Comparison of ENCODE assay signal across 17 mouse cellular contexts in the genomic region with DNA sequence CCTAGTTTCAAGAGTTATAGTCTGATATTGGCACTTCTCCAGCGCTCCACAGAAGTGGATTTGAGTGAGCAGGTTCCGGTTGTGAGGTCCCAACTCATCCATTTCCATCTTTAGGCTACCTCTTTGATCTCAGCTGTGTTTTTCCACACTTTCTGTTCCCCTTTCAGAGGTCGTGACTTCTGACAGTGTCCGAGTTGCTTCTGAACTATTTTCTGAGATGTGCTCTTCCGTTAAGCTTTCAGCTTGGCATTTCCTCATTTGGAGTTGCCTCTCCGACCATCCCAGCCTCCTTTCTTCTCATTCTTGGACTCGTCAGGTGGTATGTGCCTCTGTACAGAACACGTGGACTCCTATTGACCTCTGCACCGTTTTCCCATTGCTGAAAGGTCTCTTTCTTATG.
DNase-seq lines count a peak whose midpoint lies in the region; ATAC-seq and TF ChIP-seq lines count a peak whose summit lies in the region.
"Had no signal": no experiment of that assay in that cellular context is flagged by ENCODE, and none has a peak within 500 bp of the region (broad histone marks: within the 10 kb centered on the region; RNA-seq: fewer than 3 reads in every experiment).

No protein-coding gene starts in this region.

- peaks cover 77% of the 10 kb centered on the region for H3K4me1 ChIP-seq in bone marrow macrophage, adult 2 months (ENCODE audit: control insufficient read depth, insufficient read depth, low read length)
- no peaks in the 10 kb centered on the region; the same call in 1 of the 2 replicates for H3K4me1 ChIP-seq in kidney, postnatal 0 days (replicated peaks; ENCODE audit: insufficient read depth, low read length)
- no peaks in the 10 kb centered on the region for H3K4me1 ChIP-seq in forebrain, embryonic 14.5 days (ENCODE audit: control insufficient read depth, insufficient read depth, low read length)

- no peak overlapping the region for H3K9ac ChIP-seq in kidney, postnatal 0 days (ENCODE audit: low read depth, low read length)
- no peak overlapping the region for H3K9ac ChIP-seq in forebrain, embryonic 14.5 days (ENCODE audit: low read length)
- H3K9ac ChIP-seq: limb, embryonic 12.5 days had no signal

- H3K9me3 ChIP-seq in kidney, postnatal 0 days (replicated peaks; ENCODE audit: low read length) = no peaks in the 10 kb centered on the region
- H3K9me3 ChIP-seq in forebrain, embryonic 14.5 days (replicated peaks; ENCODE audit: control insufficient read depth, low read length) = no peaks in the 10 kb centered on the region
- H3K9me3 ChIP-seq: limb, embryonic 12.5 days; midbrain, embryonic 10.5 days had no signal

- no peaks in the 10 kb centered on the region for H3K36me3 ChIP-seq in kidney, postnatal 0 days (ENCODE audit: insufficient read depth, low read length)
- no peaks in the 10 kb centered on the region for H3K36me3 ChIP-seq in forebrain, embryonic 14.5 days (ENCODE audit: control insufficient read depth, insufficient read depth, low read length)
- H3K36me3 ChIP-seq: limb, embryonic 12.5 days; midbrain, embryonic 10.5 days had no signal

- no peak for TF ChIP-seq POLR2A in bone marrow macrophage, adult 2 months (IDR thresholded peaks at IDR 0.05; ENCODE audit: borderline replicate concordance, low read depth, low read length)

- no peak for TF ChIP-seq CTCF in layer of hippocampus, adult 2 months (conservative IDR thresholded peaks at IDR 0.05)
- TF ChIP-seq CTCF in bone marrow macrophage, adult 2 months (IDR thresholded peaks at IDR 0.05; ENCODE audit: low read depth, low read length) = no peak
- no peak for TF ChIP-seq CTCF in kidney, postnatal 0 days (IDR thresholded peaks at IDR 0.05; ENCODE audit: low read depth)

- WGBS in kidney, postnatal 0 days = 50% methylated on average over 9 of the region's 9 CpGs
- 84% methylated on average over 9 of the region's 9 CpGs for WGBS in forebrain, embryonic 14.5 days

- DNase-seq in layer of hippocampus, adult 9-11 months = peak; percentile 23
- DNase-seq in layer of hippocampus, adult 2 months (ENCODE audit: low spot score in 2 of 2) = no peak
- DNase-seq in kidney, postnatal 0 days (ENCODE audit: low spot score) = no peak
- DNase-seq in forebrain, embryonic 14.5 days (ENCODE audit: low spot score) = no peak
- no peak for DNase-seq in layer of hippocampus, adult 11-12 months (ENCODE audit: low spot score)
- DNase-seq: adrenal gland, adult 8-10 months; cerebellum, adult 8-10 months; spleen, adult 18-20 months; thymus, postnatal 14 days had no signal

- H3K4me3 ChIP-seq in layer of hippocampus, adult 2 months = no peak overlapping the region
- peak overlapping the region; percentile 16 for H3K4me3 ChIP-seq in bone marrow macrophage, adult 2 months (ENCODE audit: insufficient read depth, low read length)
- no peak overlapping the region for H3K4me3 ChIP-seq in kidney, postnatal 0 days (replicated peaks; ENCODE audit: low read depth, low read length)
- H3K4me3 ChIP-seq in forebrain, embryonic 14.5 days (ENCODE audit: low read depth, low read length) = no peak overlapping the region
- H3K4me3 ChIP-seq: limb, embryonic 12.5 days; midbrain, embryonic 10.5 days; myocyte had no signal

- H3K27me3 ChIP-seq in kidney, postnatal 0 days (ENCODE audit: insufficient read depth, low read length) = no peaks in the 10 kb centered on the region
- H3K27me3 ChIP-seq in forebrain, embryonic 14.5 days (replicated peaks; ENCODE audit: control insufficient read depth, insufficient read depth, low read length) = no peaks in the 10 kb centered on the region
- H3K27me3 ChIP-seq: limb, embryonic 12.5 days had no signal

- ATAC-seq in kidney, postnatal 0 days (replicated peaks; ENCODE audit: low FRiP score, low read depth) = no peak
- peak; percentile 65 for ATAC-seq in monocyte, adult 5-6 weeks (replicated peaks; ENCODE audit: insufficient number of reproducible peaks, low FRiP score, low TSS enrichment, poor library complexity, severe bottlenecking)
- ATAC-seq in forebrain, embryonic 14.5 days = no peak
- ATAC-seq: hindbrain, postnatal 0 days had no signal

- H3K27ac ChIP-seq in layer of hippocampus, adult 2 months = no peak overlapping the region
- peak overlapping the region; percentile 95 for H3K27ac ChIP-seq in bone marrow macrophage, adult 2 months (ENCODE audit: insufficient read depth, low read depth, low read length)
- peak overlapping the region; percentile 31; the same call in 1 of the 2 replicates for H3K27ac ChIP-seq in kidney, postnatal 0 days
- H3K27ac ChIP-seq in forebrain, embryonic 14.5 days (ENCODE audit: low read depth, low read length) = no peak overlapping the region
- H3K27ac ChIP-seq: hindbrain, postnatal 0 days; limb, embryonic 12.5 days; midbrain, embryonic 10.5 days; stomach, postnatal 0 days had no signal

- H3K4me2 ChIP-seq in kidney, postnatal 0 days (ENCODE audit: low read length) = no peak overlapping the region
- no peak overlapping the region for H3K4me2 ChIP-seq in forebrain, embryonic 14.5 days (ENCODE audit: low read length)
- H3K4me2 ChIP-seq: heart, embryonic 11.5 days; limb, embryonic 12.5 days had no signal

Comparison
In these comparisons a context has a peak if more than half of its experiments do, and no peak if none do; other contexts are left out.
1. H3K27ac ChIP-seq: peak in bone marrow macrophage, adult 2 months (single experiment) and kidney, postnatal 0 days (single experiment); none in layer of hippocampus, adult 2 months (single experiment) and forebrain, embryonic 14.5 days (single experiment).